Mouse (Mus musculus): ENCODE measurements around the gene Cmtm7. TPM values are rescaled to one million over a fixed set of nuclear protein-coding genes. Genes with fewer than 3 reads are reported as not detected.

The Cmtm7 gene
- polyA plus RNA-seq, 1 experiment, result 781 TPM

DNA sequence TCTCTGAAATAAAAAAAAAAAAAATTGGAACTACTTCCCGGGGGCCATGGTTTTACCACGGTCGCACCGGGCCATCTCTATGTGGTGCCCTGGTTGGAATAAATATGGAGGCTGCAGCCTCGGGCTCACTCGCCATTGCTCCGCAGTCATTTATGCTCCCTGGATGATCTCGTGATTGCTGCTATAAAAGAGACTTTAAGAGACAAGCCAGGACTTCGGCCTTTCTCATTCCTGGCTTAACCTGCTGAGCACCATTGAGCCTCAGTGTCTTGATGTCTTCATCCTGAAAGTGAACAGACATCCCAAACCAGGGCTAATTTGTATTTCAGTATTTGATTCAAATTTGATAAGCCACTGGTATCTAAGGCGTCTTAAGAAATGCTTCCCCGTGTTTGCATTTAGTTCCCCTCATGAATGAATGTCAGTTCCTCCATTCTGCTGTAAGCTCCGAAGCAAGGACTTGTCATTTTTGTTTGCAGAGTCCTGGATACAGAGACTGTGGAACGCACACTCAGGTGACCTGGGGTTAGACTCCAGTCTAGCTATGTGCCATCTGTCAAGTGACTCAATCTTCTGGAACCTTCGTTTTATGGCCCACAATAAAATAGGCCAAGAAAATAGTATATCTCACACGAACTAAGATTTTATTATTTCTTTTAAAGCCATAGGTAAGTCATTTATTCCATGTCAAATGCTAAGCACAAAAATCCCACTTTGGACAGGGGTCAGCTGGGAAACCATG, 40.1 kb upstream of the Cmtm7 start:
- 96% methylated on average over 15 of the region's 15 CpGs for WGBS
- no peak for DNase-seq

DNA sequence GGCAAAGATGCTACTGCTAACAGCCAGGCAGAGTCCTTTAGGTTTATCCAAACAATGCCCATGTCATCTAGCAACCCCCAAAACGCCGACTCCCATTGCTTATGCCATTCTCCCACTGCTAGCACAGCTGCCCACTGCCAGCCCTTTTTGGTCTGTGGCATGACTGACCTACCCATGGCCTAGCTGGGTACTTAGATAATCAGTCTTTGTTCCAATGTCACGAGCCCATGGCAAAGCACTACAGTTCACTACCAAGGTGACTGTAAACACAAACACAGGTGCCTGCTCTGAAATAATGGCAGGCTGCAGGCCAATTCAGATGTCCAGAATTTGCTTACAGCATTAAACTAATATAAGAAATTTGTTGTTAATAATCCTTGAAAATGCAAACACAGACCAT, 37.3 kb upstream of the Cmtm7 start:
- no peak for DNase-seq
- no peak for TF ChIP-seq CTCF (IDR thresholded peaks at IDR 0.05; ENCODE audit: borderline replicate concordance, control insufficient read depth, extremely low read depth, insufficient read depth, low read length, poor library complexity)
- no peak for TF ChIP-seq POLR2A (IDR thresholded peaks at IDR 0.05; ENCODE audit: control insufficient read depth, extremely low read depth, insufficient read depth, low read length, poor library complexity)
- H3K27me3 ChIP-seq (ENCODE audit: control insufficient read depth, insufficient read depth, low read length), result no peaks in the 10 kb centered on the region
- H3K27ac ChIP-seq (ENCODE audit: control insufficient read depth, insufficient read depth, low read length), result no peak overlapping the region
- H3K4me1 ChIP-seq (replicated peaks; ENCODE audit: control insufficient read depth, insufficient read depth, low read length), result no peaks in the 10 kb centered on the region; the same call in 1 of the 2 replicates
- H3K36me3 ChIP-seq (ENCODE audit: control insufficient read depth, insufficient read depth, low read length), result no peaks in the 10 kb centered on the region
- H3K4me3 ChIP-seq (ENCODE audit: control insufficient read depth, insufficient read depth, low read length), result no peak overlapping the region
- WGBS, result 96% methylated on average over 3 of the region's 3 CpGs

More for the DNA sequence above, 40.1 kb upstream of the Cmtm7 start:
- H3K4me3 ChIP-seq (ENCODE audit: control insufficient read depth, insufficient read depth, low read length), result no peak overlapping the region
- no peak for TF ChIP-seq CTCF (IDR thresholded peaks at IDR 0.05; ENCODE audit: borderline replicate concordance, control insufficient read depth, extremely low read depth, insufficient read depth, low read length, poor library complexity)
- no peak for TF ChIP-seq POLR2A (IDR thresholded peaks at IDR 0.05; ENCODE audit: control insufficient read depth, extremely low read depth, insufficient read depth, low read length, poor library complexity)
- no peak overlapping the region for H3K27ac ChIP-seq (ENCODE audit: control insufficient read depth, insufficient read depth, low read length)
- no peaks in the 10 kb centered on the region for H3K4me1 ChIP-seq (replicated peaks; ENCODE audit: control insufficient read depth, insufficient read depth, low read length)
- no peaks in the 10 kb centered on the region for H3K27me3 ChIP-seq (ENCODE audit: control insufficient read depth, insufficient read depth, low read length)
- no peaks in the 10 kb centered on the region for H3K36me3 ChIP-seq (ENCODE audit: control insufficient read depth, insufficient read depth, low read length)

GRCm38 (mm10) chr9:114817012-114817411, 35.4 kb upstream of the Cmtm7 start:
- DNase-seq, result no peak
- WGBS, result 91% methylated on average over 7 of the region's 7 CpGs
- H3K4me3 ChIP-seq (ENCODE audit: control insufficient read depth, insufficient read depth, low read length), result no peak overlapping the region
- no peaks in the 10 kb centered on the region; the same call in 1 of the 2 replicates for H3K4me1 ChIP-seq (replicated peaks; ENCODE audit: control insufficient read depth, insufficient read depth, low read length)
- H3K27ac ChIP-seq (ENCODE audit: control insufficient read depth, insufficient read depth, low read length), result no peak overlapping the region
- no peak for TF ChIP-seq CTCF (IDR thresholded peaks at IDR 0.05; ENCODE audit: borderline replicate concordance, control insufficient read depth, extremely low read depth, insufficient read depth, low read length, poor library complexity)
- TF ChIP-seq POLR2A (IDR thresholded peaks at IDR 0.05; ENCODE audit: control insufficient read depth, extremely low read depth, insufficient read depth, low read length, poor library complexity), result no peak
- H3K27me3 ChIP-seq (ENCODE audit: control insufficient read depth, insufficient read depth, low read length), result no peaks in the 10 kb centered on the region
- no peaks in the 10 kb centered on the region for H3K36me3 ChIP-seq (ENCODE audit: control insufficient read depth, insufficient read depth, low read length)

DNA sequence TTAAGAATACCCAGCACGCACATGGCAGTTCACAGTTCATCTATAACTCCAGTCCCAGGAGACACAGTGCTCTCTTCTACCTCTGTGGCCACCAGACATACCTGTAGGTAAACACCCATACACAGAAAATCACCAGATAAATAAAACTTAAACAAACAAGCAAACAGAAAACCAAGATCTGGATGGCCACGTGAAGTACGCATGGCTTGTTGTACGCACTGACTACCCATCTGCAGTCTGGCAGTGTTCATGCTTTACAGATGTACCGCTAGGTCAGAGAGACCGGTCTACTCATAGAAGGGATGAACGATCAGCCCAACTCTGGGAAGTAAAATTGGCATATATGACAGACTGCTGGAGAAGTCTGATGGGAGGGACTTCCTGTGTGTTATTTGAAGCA, 34.5 kb upstream of the Cmtm7 start:
- TF ChIP-seq POLR2A (IDR thresholded peaks at IDR 0.05; ENCODE audit: control insufficient read depth, extremely low read depth, insufficient read depth, low read length, poor library complexity), result no peak
- TF ChIP-seq CTCF (IDR thresholded peaks at IDR 0.05; ENCODE audit: borderline replicate concordance, control insufficient read depth, extremely low read depth, insufficient read depth, low read length, poor library complexity), result no peak
- no peaks in the 10 kb centered on the region for H3K27me3 ChIP-seq (ENCODE audit: control insufficient read depth, insufficient read depth, low read length)
- DNase-seq, result no peak
- 95% methylated on average over 7 of the region's 7 CpGs for WGBS
- no peak overlapping the region for H3K4me3 ChIP-seq (ENCODE audit: control insufficient read depth, insufficient read depth, low read length)
- no peaks in the 10 kb centered on the region; the same call in 1 of the 2 replicates for H3K4me1 ChIP-seq (replicated peaks; ENCODE audit: control insufficient read depth, insufficient read depth, low read length)
- no peaks in the 10 kb centered on the region for H3K36me3 ChIP-seq (ENCODE audit: control insufficient read depth, insufficient read depth, low read length)
- no peak overlapping the region for H3K27ac ChIP-seq (ENCODE audit: control insufficient read depth, insufficient read depth, low read length)

GRCm38 (mm10) chr9:114815315-114815714, 33.7 kb upstream of the Cmtm7 start:
- no peak for TF ChIP-seq POLR2A (IDR thresholded peaks at IDR 0.05; ENCODE audit: control insufficient read depth, extremely low read depth, insufficient read depth, low read length, poor library complexity)
- TF ChIP-seq CTCF (IDR thresholded peaks at IDR 0.05; ENCODE audit: borderline replicate concordance, control insufficient read depth, extremely low read depth, insufficient read depth, low read length, poor library complexity), result no peak
- peak; percentile 48 for DNase-seq
- WGBS, result 38% methylated on average over 4 of the region's 4 CpGs

GRCm38 (mm10) chr9:114812001-114812400, 30.3 kb upstream of the Cmtm7 start:
- Histone ChIP-seq H3K4me1 (replicated peaks; ENCODE audit: control insufficient read depth, insufficient read depth, low read length) (no peaks in the 10 kb centered on the region; the same call in 1 of the 2 replicates), H3K27me3 (ENCODE audit: control insufficient read depth, insufficient read depth, low read length) (no peaks in the 10 kb centered on the region), H3K36me3 (ENCODE audit: control insufficient read depth, insufficient read depth, low read length) (no peaks in the 10 kb centered on the region), H3K4me3 (ENCODE audit: control insufficient read depth, insufficient read depth, low read length) (no peak overlapping the region), H3K27ac (ENCODE audit: control insufficient read depth, insufficient read depth, low read length) (no peak overlapping the region)
- no peak for DNase-seq
- no peak for TF ChIP-seq CTCF (IDR thresholded peaks at IDR 0.05; ENCODE audit: borderline replicate concordance, control insufficient read depth, extremely low read depth, insufficient read depth, low read length, poor library complexity)
- no peak for TF ChIP-seq POLR2A (IDR thresholded peaks at IDR 0.05; ENCODE audit: control insufficient read depth, extremely low read depth, insufficient read depth, low read length, poor library complexity)
- WGBS, result 83% methylated on average over 4 of the region's 4 CpGs

More at GRCm38 (mm10) chr9:114815315-114815714, 33.7 kb upstream of the Cmtm7 start:
- Histone ChIP-seq H3K27ac (ENCODE audit: control insufficient read depth, insufficient read depth, low read length) (no peak overlapping the region), H3K4me3 (ENCODE audit: control insufficient read depth, insufficient read depth, low read length) (no peak overlapping the region), H3K36me3 (ENCODE audit: control insufficient read depth, insufficient read depth, low read length) (no peaks in the 10 kb centered on the region), H3K27me3 (ENCODE audit: control insufficient read depth, insufficient read depth, low read length) (no peaks in the 10 kb centered on the region), H3K4me1 (replicated peaks; ENCODE audit: control insufficient read depth, insufficient read depth, low read length) (no peaks in the 10 kb centered on the region; the same call in 1 of the 2 replicates)
